Comparison of ENCODE assay signal across 31 mouse cellular contexts in the genomic region with DNA sequence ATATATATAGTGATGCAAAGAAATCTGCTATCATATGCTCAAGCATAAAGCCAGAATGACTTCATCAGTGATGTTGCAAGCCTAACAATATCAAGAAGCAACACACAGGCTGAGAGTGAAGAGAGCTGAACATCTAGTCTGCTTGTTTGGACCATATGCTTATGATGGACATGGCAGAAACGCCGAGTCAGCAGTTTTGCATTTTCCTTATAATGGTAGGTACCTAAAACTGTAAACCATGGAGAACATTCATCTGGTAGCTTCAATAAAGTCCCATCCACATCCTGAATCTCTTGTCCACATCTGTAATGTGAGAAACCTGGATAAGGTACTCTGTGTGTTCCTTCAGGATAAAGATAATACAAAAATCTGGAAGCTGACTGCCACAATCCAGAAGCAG.
"Had no signal": no experiment of that assay in that cellular context is flagged by ENCODE, and none has a peak within 500 bp of the region (broad histone marks: within the 10 kb centered on the region; RNA-seq: fewer than 3 reads in every experiment).

No protein-coding gene starts in this region.

- DNase-seq: left cerebral cortex, postnatal 4 days; liver, embryonic 13.5 days; liver, postnatal 0 days; lung, adult 18-20 months; lung, adult 2 months; lung, embryonic 14.5 days; lung, postnatal 10 days; lung, postnatal 14 days; lung, postnatal 36 days; lung, postnatal 4 days; midbrain, embryonic 14.5 days had no signal

- H3K4me1 ChIP-seq: limb, embryonic 10.5 days; limb, embryonic 12.5 days; limb, embryonic 13.5 days; limb, embryonic 15.5 days; liver, embryonic 12.5 days; liver, embryonic 13.5 days; liver, embryonic 15.5 days; megakaryocyte, embryonic 14.5 days; midbrain, embryonic 10.5 days; midbrain, embryonic 12.5 days; midbrain, embryonic 13.5 days; midbrain, embryonic 15.5 days; neural tube, embryonic 12.5 days had no signal

- H3K9me3 ChIP-seq: limb, embryonic 10.5 days; limb, embryonic 12.5 days; limb, embryonic 13.5 days; limb, embryonic 15.5 days; liver, embryonic 12.5 days; liver, embryonic 13.5 days; liver, embryonic 15.5 days; lung, embryonic 15.5 days; megakaryocyte, embryonic 14.5 days; midbrain, embryonic 10.5 days; midbrain, embryonic 12.5 days; midbrain, embryonic 13.5 days; midbrain, embryonic 15.5 days; neural tube, embryonic 12.5 days had no signal

- H3K4me3 ChIP-seq: limb, embryonic 10.5 days; limb, embryonic 12.5 days; limb, embryonic 13.5 days; limb, embryonic 15.5 days; liver, embryonic 12.5 days; liver, embryonic 13.5 days; liver, embryonic 15.5 days; lung, embryonic 15.5 days; megakaryocyte, embryonic 14.5 days; midbrain, embryonic 10.5 days; midbrain, embryonic 12.5 days; midbrain, embryonic 13.5 days; midbrain, embryonic 15.5 days; myocyte; neural tube, embryonic 12.5 days had no signal

- ATAC-seq: liver, embryonic 12.5 days; liver, postnatal 0 days; lung, postnatal 0 days; midbrain, embryonic 13.5 days; midbrain, embryonic 15.5 days; midbrain, embryonic 16.5 days had no signal

- H3K27ac ChIP-seq: limb, embryonic 10.5 days; limb, embryonic 12.5 days; limb, embryonic 13.5 days; limb, embryonic 15.5 days; liver, embryonic 12.5 days; liver, embryonic 13.5 days; liver, embryonic 14.5 days; liver, embryonic 15.5 days; lung, embryonic 15.5 days; macrophage; midbrain, embryonic 10.5 days; midbrain, embryonic 12.5 days; midbrain, embryonic 13.5 days; midbrain, embryonic 15.5 days; neural tube, embryonic 12.5 days had no signal

- H3K36me3 ChIP-seq: limb, embryonic 10.5 days; limb, embryonic 12.5 days; limb, embryonic 13.5 days; limb, embryonic 15.5 days; liver, embryonic 12.5 days; liver, embryonic 13.5 days; liver, embryonic 15.5 days; lung, embryonic 15.5 days; midbrain, embryonic 10.5 days; midbrain, embryonic 12.5 days; midbrain, embryonic 13.5 days; midbrain, embryonic 15.5 days; neural tube, embryonic 12.5 days had no signal

- H3K4me2 ChIP-seq: limb, embryonic 12.5 days; limb, embryonic 13.5 days; limb, embryonic 15.5 days; liver, embryonic 11.5 days; liver, embryonic 12.5 days; liver, embryonic 13.5 days; liver, embryonic 15.5 days; lung, embryonic 14.5 days; lung, embryonic 15.5 days; midbrain, embryonic 11.5 days; midbrain, embryonic 12.5 days; midbrain, embryonic 13.5 days; midbrain, embryonic 15.5 days; neural tube, embryonic 12.5 days had no signal

- H3K9ac ChIP-seq: limb, embryonic 12.5 days; limb, embryonic 13.5 days; limb, embryonic 15.5 days; liver, embryonic 12.5 days; liver, embryonic 13.5 days; liver, embryonic 14.5 days; liver, embryonic 15.5 days; liver, postnatal 0 days; lung, embryonic 14.5 days; lung, embryonic 15.5 days; midbrain, embryonic 12.5 days; midbrain, embryonic 13.5 days; midbrain, embryonic 15.5 days; neural tube, embryonic 12.5 days had no signal

- H3K27me3 ChIP-seq: limb, embryonic 12.5 days; limb, embryonic 13.5 days; limb, embryonic 15.5 days; liver, embryonic 12.5 days; liver, embryonic 13.5 days; liver, embryonic 15.5 days; lung, embryonic 15.5 days; midbrain, embryonic 12.5 days; midbrain, embryonic 13.5 days; midbrain, embryonic 15.5 days; neural tube, embryonic 12.5 days had no signal
